Mouse (Mus musculus): ENCODE measurements around the gene Kcnh1.

DNA sequence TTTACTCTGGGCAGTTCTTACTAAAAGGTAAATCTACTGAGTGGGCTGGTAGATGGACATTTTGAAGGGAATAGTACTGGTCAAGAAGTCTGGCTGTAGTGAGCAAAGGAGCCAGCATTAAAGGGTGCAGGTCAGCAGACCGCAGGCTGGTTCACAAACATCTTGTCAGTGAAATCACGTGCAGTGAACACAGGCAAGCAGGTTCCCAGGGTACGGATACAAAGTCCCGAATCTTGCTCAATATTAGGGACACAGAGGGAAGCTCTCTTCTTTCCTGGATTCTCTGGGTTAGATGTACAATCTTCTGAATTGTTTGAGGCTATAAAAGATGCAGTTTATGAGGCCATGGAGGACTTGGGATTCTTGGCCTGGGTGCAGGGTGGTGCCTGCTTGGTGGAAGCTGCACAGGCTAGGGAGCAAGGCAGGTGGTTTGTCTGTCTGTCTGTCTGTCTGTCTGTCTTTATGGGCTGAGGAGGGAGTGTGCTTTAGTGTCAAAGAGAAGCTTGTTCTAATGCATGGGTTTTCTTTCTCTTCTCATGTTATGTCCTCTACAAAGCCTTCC lies 8.8 kb upstream of the Kcnh1 start:
- TF ChIP-seq POLR2A (IDR thresholded peaks at IDR 0.05; ENCODE audit: low read depth, low read length) (no peak), CTCF (IDR thresholded peaks at IDR 0.05; ENCODE audit: extremely low read depth, insufficient read depth, insufficient read length, insufficient replicate concordance) (no peak)
